Mouse (Mus musculus): Measurements from ENCODE around the gene Gpr183. TPM values are rescaled to one million over a fixed set of nuclear protein-coding genes. Genes with fewer than 3 reads are reported as not detected.

The Gpr183 gene
- polyA plus RNA-seq, 1 experiment from 2014 or later, result 3.0 TPM

DNA sequence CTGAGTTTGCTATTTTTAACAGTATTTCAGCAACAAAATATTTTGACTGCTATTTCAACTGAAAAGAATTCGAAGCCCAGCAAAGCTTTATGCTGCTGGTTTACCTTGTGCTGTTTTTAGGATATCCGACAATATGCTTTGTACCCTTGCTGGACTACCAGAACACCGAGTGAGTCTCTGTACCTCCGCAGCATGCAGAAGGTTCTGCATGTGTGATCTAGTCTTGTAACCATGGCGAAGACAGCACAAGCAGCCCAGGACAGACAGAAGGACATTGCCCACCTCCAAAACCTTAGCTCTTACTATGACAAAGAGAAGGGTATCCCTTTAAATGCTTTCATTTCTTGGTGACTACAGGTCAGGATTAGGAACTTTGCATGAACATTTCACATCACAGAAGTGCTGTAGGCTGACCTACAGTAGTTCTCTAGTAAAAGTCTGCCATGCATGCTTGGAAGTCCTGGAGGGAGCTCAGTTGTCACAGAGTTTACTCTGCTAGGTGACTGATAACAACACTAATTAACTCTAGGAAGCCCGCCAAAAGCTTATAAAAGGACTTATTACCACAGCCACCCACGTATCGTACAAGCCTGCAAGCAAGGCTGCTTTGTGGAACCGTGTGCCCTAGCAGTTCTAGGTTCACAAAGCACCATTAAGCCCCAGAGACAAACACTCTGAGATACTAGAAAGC is 1.6 kb downstream of the Gpr183 start:
- Histone ChIP-seq H3K4me2 (ENCODE audit: low read depth, severe bottlenecking) (no peak overlapping the region), H3K36me3 (ENCODE audit: control insufficient read depth, insufficient read depth, low read length) (no peaks in the 10 kb centered on the region), H3K27ac (replicated peaks; ENCODE audit: low read depth, low read length) (no peak overlapping the region), H3K9me3 (ENCODE audit: control insufficient read depth, low read length) (no peaks in the 10 kb centered on the region), H3K4me3 (ENCODE audit: low read depth, low read length) (no peak overlapping the region), H3K27me3 (ENCODE audit: control insufficient read depth, insufficient read depth, low read length) (no peaks in the 10 kb centered on the region), H3K9ac (ENCODE audit: low read length) (no peak overlapping the region), H3K4me1 (ENCODE audit: control insufficient read depth, insufficient read depth, low read length) (peaks cover 5% of the 10 kb centered on the region; the same call in 1 of the 2 replicates)
- ATAC-seq (ENCODE audit: insufficient number of reproducible peaks, low FRiP score, low TSS enrichment, low read depth), result no peak
- 60% methylated on average over 9 of the region's 9 CpGs for WGBS
- DNase-seq (ENCODE audit: low spot score), result peak; percentile 20

DNA sequence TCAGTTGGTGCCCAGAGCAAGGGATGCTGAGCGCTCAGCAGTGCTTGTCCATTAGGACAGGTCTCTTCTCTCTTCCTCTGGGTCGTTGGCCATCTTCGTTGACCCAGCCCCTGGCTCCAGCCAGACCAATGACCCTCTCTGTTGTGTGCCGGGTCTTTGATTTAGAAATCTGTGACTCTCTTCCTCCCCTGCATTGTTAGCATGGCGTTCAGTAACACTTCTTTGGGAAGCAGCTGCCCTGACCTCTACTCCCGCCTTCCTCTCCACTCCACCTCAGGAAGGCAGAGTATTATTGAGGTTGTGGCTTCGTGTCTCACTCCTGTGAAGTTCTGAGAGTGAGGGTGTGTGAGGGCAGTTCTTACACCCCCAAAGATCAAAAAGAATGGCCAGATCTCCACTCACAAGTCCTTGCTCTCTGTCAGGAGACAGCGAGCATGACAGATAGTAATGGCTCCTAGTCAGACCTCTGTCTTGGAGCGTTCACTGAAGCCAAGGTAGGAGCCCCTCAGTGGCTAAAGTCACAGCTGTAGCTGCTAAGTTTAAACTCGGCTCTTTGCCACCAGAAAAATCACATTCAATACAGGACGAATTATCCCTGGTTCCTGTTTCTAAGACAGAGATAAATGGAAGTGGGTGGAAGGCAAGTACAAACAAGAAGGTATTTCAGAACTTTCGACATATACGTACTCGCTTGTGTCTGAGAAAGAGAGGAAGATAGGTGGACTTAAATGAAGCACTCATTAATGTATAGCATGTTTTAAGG is 2.7 kb downstream of the Gpr183 start:
- peaks cover 5% of the 10 kb centered on the region; the same call in 1 of the 2 replicates for H3K4me1 ChIP-seq (ENCODE audit: control insufficient read depth, insufficient read depth, low read length)
- H3K4me2 ChIP-seq (ENCODE audit: low read depth, severe bottlenecking), result no peak overlapping the region
- no peaks in the 10 kb centered on the region for H3K36me3 ChIP-seq (ENCODE audit: control insufficient read depth, insufficient read depth, low read length)
- DNase-seq (ENCODE audit: low spot score), result no peak
- H3K27me3 ChIP-seq (ENCODE audit: control insufficient read depth, insufficient read depth, low read length), result no peaks in the 10 kb centered on the region
- no peak overlapping the region for H3K27ac ChIP-seq (replicated peaks; ENCODE audit: low read depth, low read length)
- H3K4me3 ChIP-seq (ENCODE audit: low read depth, low read length), result no peak overlapping the region
- H3K9me3 ChIP-seq (ENCODE audit: control insufficient read depth, low read length), result no peaks in the 10 kb centered on the region
- WGBS, result 66% methylated on average over 14 of the region's 14 CpGs
- ATAC-seq (ENCODE audit: insufficient number of reproducible peaks, low FRiP score, low TSS enrichment, low read depth), result no peak
- no peak overlapping the region for H3K9ac ChIP-seq (ENCODE audit: low read length)

DNA sequence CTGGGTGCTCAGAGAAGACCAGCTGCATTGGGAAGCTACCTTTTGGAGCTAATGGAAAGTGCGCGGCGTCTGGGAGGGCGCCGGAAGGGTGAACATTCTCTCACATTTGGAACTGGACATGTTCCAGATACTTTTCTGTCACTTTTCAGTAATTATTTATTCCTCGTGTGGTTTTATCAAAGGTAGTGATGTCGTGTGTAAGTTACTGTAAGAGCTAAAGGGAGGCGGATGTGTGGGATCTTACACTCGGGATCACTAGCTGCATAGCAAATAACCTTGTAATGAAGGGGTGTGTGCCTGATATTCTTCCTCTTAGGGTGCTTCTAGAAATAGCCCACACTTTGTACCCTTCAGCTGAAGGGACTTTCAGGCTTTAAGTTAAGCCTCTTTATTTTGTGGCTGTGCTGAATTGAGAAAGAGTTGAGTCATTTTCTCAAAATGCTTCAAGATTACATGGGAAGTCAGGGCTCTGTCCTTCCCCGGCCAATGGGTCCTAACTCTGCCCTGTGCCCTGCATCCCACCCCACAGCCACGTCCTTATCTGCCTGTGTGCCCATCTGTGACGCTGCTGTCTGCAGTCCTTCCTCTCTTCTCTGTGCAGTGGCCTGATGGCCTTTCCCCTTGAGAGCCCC is 3.4 kb downstream of the Gpr183 start:
- DNase-seq (ENCODE audit: low spot score) (no peak), ATAC-seq (ENCODE audit: insufficient number of reproducible peaks, low FRiP score, low TSS enrichment, low read depth) (no peak)
- WGBS, result 86% methylated on average over 12 of the region's 12 CpGs
- H3K27me3 ChIP-seq (ENCODE audit: control insufficient read depth, insufficient read depth, low read length), result no peaks in the 10 kb centered on the region
- H3K4me1 ChIP-seq (ENCODE audit: control insufficient read depth, insufficient read depth, low read length), result peaks cover 5% of the 10 kb centered on the region; the same call in 1 of the 2 replicates
- no peaks in the 10 kb centered on the region for H3K36me3 ChIP-seq (ENCODE audit: control insufficient read depth, insufficient read depth, low read length)
- H3K9ac ChIP-seq (ENCODE audit: low read length), result no peak overlapping the region
- H3K4me3 ChIP-seq (ENCODE audit: low read depth, low read length), result no peak overlapping the region
- no peak overlapping the region for H3K27ac ChIP-seq (replicated peaks; ENCODE audit: low read depth, low read length)
- no peaks in the 10 kb centered on the region for H3K9me3 ChIP-seq (ENCODE audit: control insufficient read depth, low read length)
- H3K4me2 ChIP-seq (ENCODE audit: low read depth, severe bottlenecking), result no peak overlapping the region

DNA sequence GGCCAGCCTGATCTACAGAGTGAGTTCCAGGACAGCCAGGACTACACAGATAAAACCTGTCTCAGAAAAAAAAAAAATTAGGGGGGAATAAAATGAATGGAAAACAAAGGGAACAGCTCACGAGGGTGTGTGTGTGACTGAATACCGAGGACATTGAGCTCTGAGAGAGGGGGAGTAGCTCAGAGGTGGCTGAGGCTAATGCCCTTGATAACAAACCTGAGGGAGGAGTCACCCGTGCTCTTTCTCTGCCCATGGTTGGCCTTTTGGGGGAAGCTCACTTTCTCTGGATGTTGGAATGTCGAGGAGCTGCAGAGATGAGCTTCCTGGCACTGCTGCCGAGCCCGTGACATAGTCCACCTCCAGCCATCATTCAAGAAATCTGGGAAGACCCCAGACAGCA is 4.0 kb downstream of the Gpr183 start:
- 60% methylated on average over 6 of the region's 6 CpGs for WGBS

DNA sequence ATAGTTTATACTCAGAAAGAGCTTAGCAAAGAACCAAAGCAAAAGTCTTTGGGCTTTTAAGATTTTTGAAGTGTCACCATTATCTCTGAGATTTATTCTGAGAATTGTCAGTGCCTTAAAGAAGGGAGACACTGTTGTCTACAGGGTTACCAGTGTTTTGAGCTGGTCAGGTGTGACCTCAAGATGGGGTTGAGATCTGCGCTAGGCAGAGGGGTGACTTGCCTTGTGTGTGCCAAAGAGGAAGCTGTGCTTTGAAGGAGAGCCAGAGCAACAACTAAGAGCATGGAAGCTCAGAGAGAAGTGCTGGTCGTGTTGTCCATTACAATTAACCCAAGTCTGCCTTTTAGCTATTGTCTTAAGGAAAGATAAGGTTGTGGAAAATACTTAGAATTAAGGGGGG is 4.5 kb downstream of the Gpr183 start:
- Histone ChIP-seq H3K27me3 (ENCODE audit: control insufficient read depth, insufficient read depth, low read length) (no peaks in the 10 kb centered on the region), H3K9ac (ENCODE audit: low read length) (no peak overlapping the region), H3K9me3 (ENCODE audit: control insufficient read depth, low read length) (no peaks in the 10 kb centered on the region), H3K36me3 (ENCODE audit: control insufficient read depth, insufficient read depth, low read length) (no peaks in the 10 kb centered on the region), H3K4me1 (ENCODE audit: control insufficient read depth, insufficient read depth, low read length) (peaks cover 5% of the 10 kb centered on the region; the same call in 1 of the 2 replicates), H3K4me3 (ENCODE audit: low read depth, low read length) (no peak overlapping the region), H3K4me2 (ENCODE audit: low read depth, severe bottlenecking) (no peak overlapping the region), H3K27ac (replicated peaks; ENCODE audit: low read depth, low read length) (no peak overlapping the region)
- DNase-seq (ENCODE audit: low spot score), result no peak
- 88% methylated on average over 2 of the region's 2 CpGs for WGBS
- ATAC-seq (ENCODE audit: insufficient number of reproducible peaks, low FRiP score, low TSS enrichment, low read depth), result no peak

More for the DNA sequence above, 4.0 kb downstream of the Gpr183 start:
- H3K4me1 ChIP-seq (ENCODE audit: control insufficient read depth, insufficient read depth, low read length), result peaks cover 5% of the 10 kb centered on the region; the same call in 1 of the 2 replicates
- no peaks in the 10 kb centered on the region for H3K36me3 ChIP-seq (ENCODE audit: control insufficient read depth, insufficient read depth, low read length)
- no peak overlapping the region for H3K4me3 ChIP-seq (ENCODE audit: low read depth, low read length)
- no peak overlapping the region for H3K4me2 ChIP-seq (ENCODE audit: low read depth, severe bottlenecking)
- H3K9me3 ChIP-seq (ENCODE audit: control insufficient read depth, low read length), result no peaks in the 10 kb centered on the region
- no peak for ATAC-seq (ENCODE audit: insufficient number of reproducible peaks, low FRiP score, low TSS enrichment, low read depth)
- no peak overlapping the region for H3K9ac ChIP-seq (ENCODE audit: low read length)
- no peak overlapping the region for H3K27ac ChIP-seq (replicated peaks; ENCODE audit: low read depth, low read length)
- H3K27me3 ChIP-seq (ENCODE audit: control insufficient read depth, insufficient read depth, low read length), result no peaks in the 10 kb centered on the region
- no peak for DNase-seq (ENCODE audit: low spot score)

DNA sequence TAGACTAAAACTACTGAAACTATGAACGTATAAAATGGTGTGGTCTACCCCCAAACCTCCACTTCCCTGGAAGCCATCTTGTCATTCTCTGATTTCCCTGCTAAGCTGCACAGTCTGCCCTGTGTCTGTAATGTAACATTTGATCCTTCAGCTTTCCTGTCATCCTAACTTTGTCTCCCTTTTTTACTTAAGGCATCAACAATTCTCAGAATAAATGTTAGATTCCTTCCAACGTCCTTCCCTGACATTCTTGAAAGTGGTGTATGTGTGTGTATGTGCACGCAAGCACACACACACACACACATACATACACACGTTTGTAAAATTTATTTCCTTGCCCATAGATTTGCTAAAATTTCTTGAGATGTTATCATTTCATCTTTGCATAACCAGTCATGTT is 5.0 kb downstream of the Gpr183 start:
- DNase-seq (ENCODE audit: low spot score) (no peak), ATAC-seq (ENCODE audit: insufficient number of reproducible peaks, low FRiP score, low TSS enrichment, low read depth) (no peak)
- no peaks in the 10 kb centered on the region for H3K9me3 ChIP-seq (ENCODE audit: control insufficient read depth, low read length)
- 90% methylated on average over 4 of the region's 4 CpGs for WGBS
- no peaks in the 10 kb centered on the region for H3K36me3 ChIP-seq (ENCODE audit: control insufficient read depth, insufficient read depth, low read length)
- no peaks in the 10 kb centered on the region for H3K27me3 ChIP-seq (ENCODE audit: control insufficient read depth, insufficient read depth, low read length)
- H3K4me3 ChIP-seq (ENCODE audit: low read depth, low read length), result no peak overlapping the region
- H3K27ac ChIP-seq (replicated peaks; ENCODE audit: low read depth, low read length), result no peak overlapping the region
- peaks cover 5% of the 10 kb centered on the region; the same call in 1 of the 2 replicates for H3K4me1 ChIP-seq (ENCODE audit: control insufficient read depth, insufficient read depth, low read length)
- no peak overlapping the region for H3K4me2 ChIP-seq (ENCODE audit: low read depth, severe bottlenecking)
- no peak overlapping the region for H3K9ac ChIP-seq (ENCODE audit: low read length)

DNA sequence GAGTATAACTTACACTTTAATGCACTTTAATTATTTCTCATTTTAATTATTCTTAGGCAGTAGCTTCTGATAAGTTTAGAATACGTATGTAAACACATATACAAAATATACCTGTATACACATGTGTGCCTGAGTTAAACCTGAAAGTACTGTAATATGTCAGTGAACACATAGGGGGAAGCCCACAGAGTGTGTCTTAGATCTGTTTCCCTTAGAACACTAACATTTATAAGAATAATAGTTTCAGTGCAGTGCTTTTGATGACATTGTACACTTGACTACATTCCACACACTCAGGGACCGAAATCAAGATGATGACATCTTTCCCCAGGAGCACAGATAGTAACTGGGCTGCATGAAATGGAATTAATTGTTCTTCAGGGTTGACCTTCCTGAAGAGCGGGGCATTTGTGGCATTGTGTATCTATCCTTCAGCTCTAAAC is 5.4 kb downstream of the Gpr183 start:
- H3K27me3 ChIP-seq (ENCODE audit: control insufficient read depth, insufficient read depth, low read length), result no peaks in the 10 kb centered on the region
- H3K4me1 ChIP-seq (ENCODE audit: control insufficient read depth, insufficient read depth, low read length), result peaks cover 5% of the 10 kb centered on the region; the same call in 1 of the 2 replicates
- ATAC-seq (ENCODE audit: insufficient number of reproducible peaks, low FRiP score, low TSS enrichment, low read depth), result no peak
- no peak overlapping the region for H3K9ac ChIP-seq (ENCODE audit: low read length)
- no peaks in the 10 kb centered on the region for H3K36me3 ChIP-seq (ENCODE audit: control insufficient read depth, insufficient read depth, low read length)
- no peak overlapping the region for H3K4me3 ChIP-seq (ENCODE audit: low read depth, low read length)
- H3K9me3 ChIP-seq (ENCODE audit: control insufficient read depth, low read length), result no peaks in the 10 kb centered on the region
- DNase-seq (ENCODE audit: low spot score), result no peak
- no peak overlapping the region for H3K4me2 ChIP-seq (ENCODE audit: low read depth, severe bottlenecking)
- no peak overlapping the region for H3K27ac ChIP-seq (replicated peaks; ENCODE audit: low read depth, low read length)
- 92% methylated on average over 3 of the region's 3 CpGs for WGBS

DNA sequence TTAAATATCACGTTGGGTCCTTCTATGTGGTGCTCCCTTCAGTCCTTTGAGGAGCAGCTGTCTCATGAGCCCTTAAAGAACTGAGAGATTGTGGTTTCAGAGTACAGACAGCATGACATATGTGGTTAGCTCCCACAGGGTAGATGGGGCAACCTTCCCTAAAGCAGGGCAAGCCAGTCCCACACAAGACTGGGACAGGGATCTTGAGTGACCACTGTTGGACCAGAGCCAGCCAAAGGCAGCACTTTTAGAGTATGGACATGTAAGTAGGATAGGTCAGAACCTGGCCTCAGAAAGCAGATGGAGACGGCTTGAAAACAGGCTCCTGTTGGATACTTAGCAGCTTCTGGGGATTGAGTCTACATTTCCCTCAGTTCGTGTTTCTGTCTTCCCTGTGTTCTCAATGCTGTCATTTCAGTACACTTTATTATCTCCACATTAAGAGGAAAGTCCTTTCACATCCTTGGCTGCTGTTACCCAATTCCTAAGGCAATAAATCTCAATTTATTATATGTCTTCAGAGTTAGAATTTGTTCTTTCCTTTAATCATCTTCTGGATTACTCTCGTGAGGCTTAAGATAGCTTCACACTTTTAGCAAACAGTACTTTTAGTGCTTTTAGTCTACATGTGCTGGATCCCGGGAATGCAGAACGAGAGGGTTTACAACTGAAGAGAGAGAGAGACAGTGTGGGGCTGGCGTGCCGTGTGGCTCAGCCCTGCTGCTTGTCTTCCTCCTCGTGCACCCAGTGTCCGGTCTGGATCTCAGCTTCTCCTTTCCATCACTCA is 6.1 kb downstream of the Gpr183 start:
- 55% methylated on average over 10 of the region's 10 CpGs for WGBS
- Histone ChIP-seq H3K4me3 (ENCODE audit: low read depth, low read length) (no peak overlapping the region), H3K4me1 (ENCODE audit: control insufficient read depth, insufficient read depth, low read length) (peaks cover 3% of the 10 kb centered on the region; the same call in 1 of the 2 replicates), H3K4me2 (ENCODE audit: low read depth, severe bottlenecking) (no peak overlapping the region), H3K9ac (ENCODE audit: low read length) (no peak overlapping the region), H3K27me3 (ENCODE audit: control insufficient read depth, insufficient read depth, low read length) (no peaks in the 10 kb centered on the region), H3K36me3 (ENCODE audit: control insufficient read depth, insufficient read depth, low read length) (no peaks in the 10 kb centered on the region), H3K27ac (replicated peaks; ENCODE audit: low read depth, low read length) (no peak overlapping the region), H3K9me3 (ENCODE audit: control insufficient read depth, low read length) (no peaks in the 10 kb centered on the region)
- ATAC-seq (ENCODE audit: insufficient number of reproducible peaks, low FRiP score, low TSS enrichment, low read depth) (no peak), DNase-seq (ENCODE audit: low spot score) (no peak)
